Mouse (Mus musculus): ENCODE data around the gene Prkar2b.

Prkar2b gene

DNA sequence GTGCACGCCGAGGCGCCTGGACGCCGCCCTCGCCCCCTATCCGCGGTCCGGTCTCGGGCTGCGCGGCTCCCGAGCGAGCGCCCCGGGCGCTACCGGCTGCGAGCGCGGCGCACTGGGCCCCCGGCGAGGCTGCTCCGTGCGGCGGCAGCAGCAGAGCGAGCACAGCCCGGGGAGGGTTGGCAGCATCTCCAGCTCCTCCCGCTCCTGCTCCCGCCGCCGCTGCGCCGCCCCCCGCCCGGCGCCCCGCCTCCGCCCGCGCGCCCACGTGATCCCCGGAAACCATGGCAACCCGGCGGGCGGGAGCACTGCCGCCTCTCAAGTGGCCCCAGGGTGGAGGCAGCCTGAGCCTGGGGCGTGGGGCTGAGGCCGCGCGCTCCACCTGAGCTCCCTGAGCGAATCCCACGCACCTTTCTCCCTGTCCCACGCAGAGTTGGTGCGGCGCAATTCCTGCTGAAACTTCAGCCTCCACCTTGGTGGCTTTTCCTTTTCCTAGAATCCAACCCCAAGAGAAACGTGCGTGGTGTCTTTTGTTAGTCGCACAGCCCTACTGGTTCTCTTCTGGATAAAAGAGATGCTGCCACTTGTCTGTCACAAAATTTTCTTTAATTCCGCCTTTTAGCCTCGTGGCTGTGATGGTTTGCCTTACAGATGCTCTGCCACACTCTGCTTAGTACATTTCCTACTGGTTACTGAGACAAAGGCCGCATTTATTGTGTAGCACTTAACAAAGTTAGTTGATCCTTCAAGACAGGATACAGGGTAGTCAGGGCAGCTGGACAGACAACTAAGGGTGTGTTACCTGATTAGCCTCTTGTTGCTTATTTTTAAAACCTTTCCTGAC, at the start of gene Prkar2b:
Prkar2b (minus strand) TSS at position 207 of the 841 bp plus-strand sequence.
- peak; percentile 77 for DNase-seq (ENCODE audit: low read depth)

DNA sequence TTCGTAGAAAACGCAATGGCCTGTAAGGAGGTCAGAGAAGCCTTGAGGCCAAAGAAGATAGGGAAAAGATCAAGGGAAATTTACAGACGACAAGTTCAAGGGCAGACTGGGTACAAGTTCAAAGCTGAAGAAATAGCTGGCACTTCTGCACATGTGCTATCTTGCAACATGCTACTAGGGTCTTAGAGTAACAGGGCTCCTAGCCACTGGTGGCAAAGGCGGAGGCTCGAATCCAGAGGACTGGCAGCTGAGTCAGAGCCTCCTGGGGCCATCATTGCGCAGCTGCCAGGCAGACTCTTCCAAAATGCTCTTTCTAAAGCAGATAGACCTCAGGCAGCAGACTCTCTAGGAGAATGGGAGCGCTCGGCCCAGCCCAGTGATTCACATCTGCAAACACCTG, 48.1 kb upstream of the Prkar2b start:
- DNase-seq (ENCODE audit: low read depth), result no peak

DNA sequence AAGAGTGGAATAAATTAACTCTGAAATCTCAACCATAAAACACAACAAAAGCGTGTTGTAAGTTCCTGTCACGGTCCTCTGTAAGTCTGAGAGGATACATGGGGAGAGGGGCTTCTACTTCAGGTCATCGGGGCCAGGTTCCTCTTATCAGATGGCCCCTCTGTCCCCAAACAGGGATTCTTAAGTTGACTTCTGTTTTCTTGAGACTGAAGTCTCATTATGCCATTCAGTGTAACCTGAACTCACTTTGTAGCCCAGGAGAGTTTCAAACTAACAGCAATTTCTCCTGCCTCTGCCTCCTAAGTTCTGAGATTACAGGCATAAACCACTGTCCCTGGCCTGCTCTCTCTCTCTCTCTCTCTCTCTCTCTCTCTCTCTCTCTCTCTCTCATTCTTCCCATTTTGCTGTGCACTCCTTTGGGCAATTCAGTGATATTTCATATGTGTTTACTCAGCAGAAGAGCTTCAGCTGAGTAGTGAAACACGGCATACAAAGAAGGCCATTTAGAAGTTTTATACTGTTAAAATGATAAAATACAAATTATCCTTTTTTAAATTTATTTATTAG, 43.9 kb upstream of the Prkar2b start:
- DNase-seq (ENCODE audit: low read depth), result no peak

DNA sequence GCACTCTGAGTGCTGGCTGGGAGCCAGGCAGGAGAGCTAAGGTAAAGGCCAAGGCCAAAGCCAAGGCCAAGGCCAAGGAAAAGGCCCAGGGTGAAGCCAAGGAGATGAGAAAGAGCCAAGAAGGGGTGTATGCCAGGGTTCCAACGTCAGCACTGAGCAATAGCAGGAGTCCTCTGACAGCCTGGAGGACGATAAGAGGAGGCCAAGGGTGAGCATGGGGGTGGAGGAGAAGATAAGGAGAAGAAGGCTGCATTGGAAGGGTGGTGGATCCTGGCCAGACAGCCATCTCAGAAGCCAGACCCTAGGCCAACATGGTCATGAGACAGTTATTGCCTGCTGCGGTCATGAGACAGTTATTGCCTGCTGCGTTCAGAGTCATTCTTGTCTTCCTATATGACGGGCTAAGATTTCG, 43.4 kb upstream of the Prkar2b start:
- DNase-seq (ENCODE audit: low read depth), result peak; percentile 47

DNA sequence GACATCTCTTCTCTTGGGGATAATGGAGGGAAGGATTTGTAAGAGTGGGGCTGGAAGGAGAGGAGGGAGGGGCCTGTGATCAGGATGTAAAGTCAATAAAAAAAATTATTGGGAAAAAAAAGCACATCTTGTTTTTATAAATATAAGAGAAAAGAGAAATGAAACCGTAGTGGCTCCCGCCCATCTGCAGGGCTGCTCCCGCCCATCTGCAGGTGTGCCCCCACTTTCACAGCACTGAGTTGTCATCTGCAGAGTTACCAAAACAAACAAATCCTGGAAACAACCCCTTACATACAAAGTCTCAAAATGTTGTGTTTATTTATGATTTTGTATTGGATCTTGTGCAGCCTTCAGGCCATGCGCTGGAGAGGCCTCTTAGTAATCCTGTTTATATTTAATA, 40.2 kb upstream of the Prkar2b start:
- DNase-seq (ENCODE audit: low read depth), result no peak

DNA sequence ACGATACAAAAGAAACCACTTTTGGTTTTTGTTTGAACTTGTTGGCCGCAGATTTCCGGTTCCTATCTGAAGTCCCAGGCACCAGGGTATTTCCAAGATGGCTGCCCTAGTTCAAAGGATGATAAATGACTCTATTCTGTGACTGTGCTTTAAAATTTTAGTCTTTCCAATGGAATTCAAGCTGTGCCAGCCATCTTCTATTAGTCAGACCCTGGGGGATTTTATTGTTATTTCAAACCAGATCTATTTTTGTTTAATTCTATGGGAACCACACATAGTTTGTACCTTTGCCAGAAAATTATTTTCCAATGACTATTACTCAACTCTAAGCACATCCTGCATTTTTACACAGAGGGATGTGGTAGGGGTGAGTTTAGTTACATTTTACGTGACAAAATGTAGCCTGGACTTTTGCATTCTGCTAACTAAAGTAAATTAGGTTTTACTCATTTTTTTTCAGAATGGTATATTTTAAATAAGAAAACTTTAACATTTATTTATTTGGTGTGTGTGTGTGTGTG, 38.6 kb upstream of the Prkar2b start:
- no peak for DNase-seq (ENCODE audit: low read depth)

DNA sequence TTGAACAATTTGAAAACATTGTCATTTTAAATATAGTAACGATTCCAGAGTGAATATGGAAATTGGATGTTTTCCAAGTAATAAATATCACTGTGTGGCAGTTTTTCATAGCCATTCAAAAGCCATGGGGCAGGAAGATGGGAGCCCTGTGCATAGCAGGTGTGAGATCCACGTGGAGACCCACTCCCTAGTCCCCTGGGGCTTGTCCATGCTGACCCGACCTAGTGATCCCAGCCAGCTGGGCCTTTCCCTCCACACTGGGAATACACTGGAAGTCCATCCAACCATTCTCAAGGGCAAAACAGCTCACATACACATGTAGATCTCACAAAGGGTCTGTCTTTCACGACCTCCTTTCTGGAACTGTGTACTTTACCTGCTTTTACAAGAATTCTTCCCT, 37.5 kb upstream of the Prkar2b start:
- DNase-seq (ENCODE audit: low read depth), result no peak

DNA sequence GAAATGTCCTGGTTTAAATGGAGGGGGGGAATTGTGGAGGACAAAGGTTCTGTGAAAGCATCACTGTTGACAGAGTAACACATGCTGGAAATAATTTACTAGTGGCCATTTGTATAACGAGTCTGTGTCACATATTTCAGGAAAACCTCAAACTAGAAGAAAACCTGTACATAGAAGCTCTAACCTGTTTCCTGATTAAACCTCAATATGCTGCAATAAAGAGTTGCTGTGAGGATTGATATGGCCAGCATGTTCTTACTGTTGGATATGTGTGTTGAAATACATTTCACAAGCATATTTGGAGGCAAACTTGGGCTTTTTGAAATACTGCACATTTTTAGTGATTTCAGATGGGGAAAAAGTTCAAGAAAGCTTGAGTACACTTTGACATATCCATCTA, 36.0 kb upstream of the Prkar2b start:
- no peak for DNase-seq (ENCODE audit: low read depth)

DNA sequence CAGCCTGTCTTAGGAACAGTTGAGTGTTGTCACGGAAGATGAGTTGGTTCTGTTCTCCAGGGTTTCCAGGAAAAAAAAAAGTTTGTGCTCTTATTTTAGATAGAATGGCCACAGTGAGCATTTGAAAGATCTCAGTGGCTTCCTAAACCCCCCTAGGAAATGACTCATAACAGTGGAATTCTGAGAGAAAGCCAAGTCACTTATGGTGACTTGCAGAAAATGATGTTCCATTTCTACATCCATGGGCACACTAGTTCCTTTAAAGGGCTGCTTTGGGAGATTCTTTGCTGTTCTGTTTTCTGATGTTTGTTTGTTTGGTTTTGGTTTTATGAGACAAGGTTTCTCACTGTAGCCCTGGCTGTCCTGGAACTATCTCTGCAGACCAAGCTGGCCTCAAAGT, 34.1 kb upstream of the Prkar2b start:
- no peak for DNase-seq (ENCODE audit: low read depth)

DNA sequence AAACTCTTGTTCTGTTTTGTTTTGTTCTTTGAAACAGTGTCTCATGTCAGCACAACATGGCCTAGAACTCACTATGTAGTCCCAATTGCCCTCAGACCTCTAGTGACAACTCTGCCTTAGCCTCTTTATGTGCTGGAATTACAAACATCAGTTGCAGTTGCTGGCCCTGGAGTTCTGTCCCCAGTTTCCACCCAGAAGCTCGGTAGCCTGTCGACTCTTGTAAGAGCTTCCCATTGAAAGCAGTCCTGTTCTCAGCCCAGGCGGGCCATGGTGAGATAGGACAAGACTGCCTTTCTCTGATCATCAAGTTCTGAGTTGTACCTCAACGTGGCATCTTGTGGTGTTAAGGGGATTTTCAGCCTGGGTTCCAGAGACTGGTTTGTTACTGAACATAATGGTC, 31.4 kb upstream of the Prkar2b start:
- DNase-seq (ENCODE audit: low read depth), result no peak

DNA sequence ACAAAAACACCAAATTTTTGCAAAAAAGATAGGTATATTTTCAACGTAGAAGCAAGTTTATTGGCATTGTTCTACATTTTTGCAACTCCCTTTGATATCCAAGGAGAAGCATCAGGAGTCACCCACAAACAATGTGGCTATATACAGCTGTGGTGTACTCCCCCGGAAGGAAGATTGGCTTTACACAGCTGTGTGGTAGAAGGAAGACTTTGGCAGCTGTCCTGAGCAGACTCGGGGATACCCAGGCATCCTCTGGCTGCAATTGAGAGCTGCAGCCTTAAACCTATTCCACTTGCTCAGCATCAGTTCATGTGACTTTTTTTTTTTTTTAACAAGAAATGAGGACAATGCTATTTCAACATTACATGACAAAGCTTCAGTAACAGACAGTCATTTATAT, 27.5 kb upstream of the Prkar2b start:
- no peak for DNase-seq (ENCODE audit: low read depth)

DNA sequence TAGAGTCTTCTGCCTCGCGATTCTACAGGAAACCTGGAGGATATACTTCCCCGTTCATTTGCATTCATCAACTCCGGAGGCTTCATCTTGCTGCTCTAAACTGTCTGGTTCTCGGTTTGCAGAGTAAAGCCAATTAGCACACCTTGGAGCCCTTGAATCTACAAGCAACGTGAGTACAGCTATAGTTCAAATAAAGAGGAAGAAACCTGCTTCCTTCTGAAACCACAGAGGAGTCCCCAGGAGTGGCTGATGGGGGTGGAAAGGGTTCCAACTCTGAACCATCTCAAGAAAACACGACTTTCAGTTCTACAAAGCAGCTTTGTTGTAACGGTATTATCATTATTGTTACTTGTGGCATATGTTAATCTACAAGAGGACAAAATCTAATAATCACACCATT, 26.2 kb upstream of the Prkar2b start:
- no peak for DNase-seq (ENCODE audit: low read depth)

DNA sequence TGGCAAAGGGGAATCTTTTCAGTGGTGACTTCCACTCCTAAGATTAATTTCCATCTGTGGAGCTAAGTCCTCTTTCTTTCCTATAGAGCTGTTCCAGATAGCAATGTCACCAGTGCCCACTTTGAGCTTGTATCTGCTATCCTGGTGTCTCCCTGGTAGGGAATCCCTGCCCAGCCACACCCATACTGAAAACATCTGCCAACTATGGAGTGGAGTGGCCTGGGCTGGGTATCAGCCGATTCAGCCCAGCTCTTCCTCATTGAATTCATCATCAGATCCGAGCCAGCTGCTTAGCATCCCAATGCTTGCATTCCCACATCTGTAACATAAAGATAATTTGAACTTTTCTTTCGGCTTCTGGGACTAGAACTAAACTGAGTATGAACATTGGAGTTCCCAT, 25.8 kb upstream of the Prkar2b start:
- no peak for DNase-seq (ENCODE audit: low read depth)

DNA sequence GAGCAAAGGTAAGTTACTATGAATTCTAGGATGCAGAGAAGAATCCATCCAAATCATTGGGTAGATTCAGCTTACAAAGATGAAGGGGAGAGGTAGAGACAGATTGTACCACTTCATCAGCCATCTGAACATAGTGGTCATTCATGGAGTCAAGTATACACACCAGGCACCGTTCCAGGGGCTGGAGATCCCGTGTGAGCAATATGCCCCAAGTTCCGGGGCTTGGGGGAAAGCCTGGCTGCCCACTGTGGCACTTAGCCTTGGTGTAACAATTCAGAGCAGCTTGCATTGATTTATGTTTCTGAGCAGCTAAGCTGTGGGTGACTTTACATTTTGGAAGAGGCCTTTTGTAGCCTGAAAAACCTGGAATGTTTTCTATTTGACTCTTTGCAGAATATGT, 24.8 kb upstream of the Prkar2b start:
- DNase-seq (ENCODE audit: low read depth), result no peak

DNA sequence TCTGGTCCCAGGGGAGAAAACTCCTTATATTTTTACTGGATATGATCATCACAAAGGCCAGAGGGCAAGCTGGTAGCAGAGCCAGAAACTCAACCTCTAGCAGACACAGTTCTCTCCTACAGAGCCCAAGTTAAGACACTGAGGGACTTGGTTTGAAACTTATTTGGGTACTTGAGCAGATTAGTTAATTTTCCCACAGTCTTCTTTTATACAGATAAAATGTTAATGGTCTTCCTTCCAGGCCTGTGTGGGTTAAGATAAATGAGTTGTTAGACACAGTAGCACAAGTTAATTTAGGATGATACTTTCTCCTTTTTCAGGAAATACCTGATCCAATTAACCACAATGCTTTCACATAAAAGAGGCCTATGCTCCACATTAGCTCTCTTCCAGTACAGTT, 24.1 kb upstream of the Prkar2b start:
- DNase-seq (ENCODE audit: low read depth), result no peak

DNA sequence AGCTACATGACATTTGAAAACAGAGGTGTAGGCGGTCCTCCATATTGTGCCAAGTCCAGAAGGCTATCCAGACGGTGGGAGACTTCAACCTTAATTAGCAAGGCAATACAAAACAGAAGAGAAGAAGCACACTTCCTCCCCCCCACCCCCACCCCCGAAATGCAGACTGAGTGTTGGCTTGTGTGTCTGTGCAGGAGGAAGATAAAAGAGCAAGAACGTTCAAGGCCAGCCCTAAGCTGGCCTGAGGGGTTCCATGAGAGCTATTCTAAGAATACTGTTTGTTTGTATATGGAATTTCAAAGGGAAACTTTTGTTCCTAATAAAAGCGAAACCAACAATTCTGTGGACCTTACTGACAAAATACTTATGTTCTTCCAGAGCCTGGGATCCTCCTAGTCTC, 23.5 kb upstream of the Prkar2b start:
- no peak for DNase-seq (ENCODE audit: low read depth)

DNA sequence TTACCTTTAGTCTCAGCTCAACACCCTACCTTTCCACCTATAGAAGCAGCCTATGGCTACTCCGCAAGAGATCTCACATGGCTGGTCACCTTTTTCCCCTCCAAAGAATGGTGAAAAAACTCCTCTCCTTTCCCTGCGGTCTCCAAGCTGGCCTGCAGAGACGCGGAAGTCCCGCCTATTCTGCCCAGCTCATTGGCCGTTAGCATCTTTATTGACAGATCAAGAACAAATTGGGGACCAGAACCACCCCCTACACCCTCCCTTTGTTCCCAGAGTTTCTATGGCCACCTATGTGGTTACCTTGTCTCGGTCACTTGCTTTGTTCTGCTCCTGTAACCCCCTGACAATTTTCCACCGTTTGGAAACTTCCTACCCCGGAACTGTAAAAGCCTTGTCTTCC, 19.6 kb upstream of the Prkar2b start:
- DNase-seq (ENCODE audit: low read depth), result no peak

DNA sequence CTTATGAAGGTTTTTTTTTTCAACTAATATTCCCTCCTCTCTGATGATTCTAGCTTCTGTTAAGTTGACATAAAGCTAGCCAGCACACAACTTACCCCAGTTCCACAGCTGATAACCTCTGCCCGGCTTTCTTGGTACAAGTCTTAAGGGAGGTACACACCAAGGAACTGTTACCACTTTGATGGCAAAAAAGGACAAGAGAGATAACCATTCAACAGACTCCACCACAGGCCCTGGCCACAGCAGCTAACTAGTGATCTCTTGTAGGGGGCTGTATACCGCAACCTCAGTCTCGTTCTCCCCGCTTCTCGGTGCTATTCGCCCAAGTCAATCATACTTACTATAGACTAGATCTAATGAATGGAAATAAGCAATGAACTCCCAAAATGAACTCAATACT, 16.3 kb upstream of the Prkar2b start:
- no peak for DNase-seq (ENCODE audit: low read depth)

DNA sequence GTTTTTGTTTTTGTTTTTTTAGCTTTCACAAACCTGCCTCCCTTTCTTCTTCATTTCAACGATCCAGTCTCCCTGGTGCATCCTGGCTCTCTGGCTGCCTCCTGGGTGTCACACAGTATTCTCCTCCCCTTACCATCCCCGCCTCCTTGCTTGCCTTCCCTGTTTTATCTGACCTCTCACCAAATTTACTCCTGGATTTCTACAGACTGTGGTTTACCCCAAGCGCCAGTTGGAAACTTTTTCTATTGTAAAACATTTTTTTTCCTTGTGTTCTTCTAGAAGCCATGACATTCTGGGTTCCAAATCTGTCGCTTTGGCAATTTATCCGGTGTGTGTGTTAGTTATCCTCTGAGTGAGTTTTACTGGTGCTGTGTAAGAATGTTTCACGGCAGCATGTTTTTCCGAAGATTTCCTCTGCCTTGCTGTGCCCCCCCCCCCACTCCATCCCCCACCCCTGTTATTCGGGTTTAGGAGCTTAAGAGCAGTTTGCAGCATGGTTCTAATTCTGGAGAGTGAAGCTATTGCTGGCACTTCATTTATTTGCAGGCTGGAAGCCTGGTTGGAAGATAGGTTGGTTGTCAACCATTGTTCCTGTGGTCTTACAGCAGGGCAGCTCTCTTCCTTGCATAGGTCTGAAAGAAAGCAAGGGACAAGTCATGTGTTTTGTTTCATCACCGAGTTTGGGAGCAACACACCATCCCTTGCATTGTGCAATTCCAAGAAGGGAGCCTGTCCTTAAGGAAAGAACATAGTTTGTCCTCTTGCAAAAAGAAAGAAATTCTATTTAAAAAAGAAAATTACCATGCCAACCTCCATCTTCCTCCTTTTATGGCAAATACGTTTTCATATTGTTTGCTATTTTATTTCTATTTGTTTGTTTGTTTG, 15.0 kb upstream of the Prkar2b start:
- DNase-seq (ENCODE audit: low read depth), result no peak

DNA sequence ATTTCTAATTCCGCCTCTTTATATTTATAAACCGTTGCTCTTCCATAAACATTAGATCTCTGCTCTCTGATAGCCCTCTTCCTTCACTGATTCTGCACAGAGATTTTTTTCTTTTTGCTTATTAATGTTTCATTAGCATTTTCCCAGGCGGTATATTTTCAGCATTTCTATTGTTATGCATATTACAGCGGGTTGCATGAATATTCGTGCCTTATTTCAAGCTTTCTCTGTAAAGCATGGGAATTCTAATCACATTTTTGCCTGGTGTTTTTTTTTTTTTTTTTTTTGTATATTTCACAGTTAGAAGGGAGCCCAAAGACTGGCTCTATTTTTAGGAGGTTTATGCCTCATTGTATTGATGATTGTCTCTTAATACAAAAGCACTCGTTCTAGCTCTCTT, 13.2 kb upstream of the Prkar2b start:
- no peak for DNase-seq (ENCODE audit: low read depth)

DNA sequence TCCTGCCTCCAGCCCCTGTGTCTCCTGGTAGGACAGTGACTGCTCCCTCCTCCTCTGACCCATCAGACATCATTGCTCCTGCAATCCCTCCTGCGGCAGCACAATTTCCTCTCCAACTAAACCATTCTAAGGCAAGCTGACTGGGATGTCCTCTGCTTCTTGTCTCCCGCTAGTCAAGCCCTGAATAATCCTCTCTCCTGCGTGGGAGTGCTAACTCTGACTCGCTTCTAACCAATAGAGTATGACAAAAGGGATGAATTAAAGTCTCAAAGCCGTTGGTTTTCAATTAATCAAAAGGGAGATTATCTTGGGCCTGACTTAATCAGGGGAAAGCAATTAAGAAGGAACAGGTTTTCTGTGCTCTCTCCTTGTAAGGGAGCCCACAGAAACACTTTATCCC, 4.9 kb upstream of the Prkar2b start:
- DNase-seq (ENCODE audit: low read depth), result no peak

DNA sequence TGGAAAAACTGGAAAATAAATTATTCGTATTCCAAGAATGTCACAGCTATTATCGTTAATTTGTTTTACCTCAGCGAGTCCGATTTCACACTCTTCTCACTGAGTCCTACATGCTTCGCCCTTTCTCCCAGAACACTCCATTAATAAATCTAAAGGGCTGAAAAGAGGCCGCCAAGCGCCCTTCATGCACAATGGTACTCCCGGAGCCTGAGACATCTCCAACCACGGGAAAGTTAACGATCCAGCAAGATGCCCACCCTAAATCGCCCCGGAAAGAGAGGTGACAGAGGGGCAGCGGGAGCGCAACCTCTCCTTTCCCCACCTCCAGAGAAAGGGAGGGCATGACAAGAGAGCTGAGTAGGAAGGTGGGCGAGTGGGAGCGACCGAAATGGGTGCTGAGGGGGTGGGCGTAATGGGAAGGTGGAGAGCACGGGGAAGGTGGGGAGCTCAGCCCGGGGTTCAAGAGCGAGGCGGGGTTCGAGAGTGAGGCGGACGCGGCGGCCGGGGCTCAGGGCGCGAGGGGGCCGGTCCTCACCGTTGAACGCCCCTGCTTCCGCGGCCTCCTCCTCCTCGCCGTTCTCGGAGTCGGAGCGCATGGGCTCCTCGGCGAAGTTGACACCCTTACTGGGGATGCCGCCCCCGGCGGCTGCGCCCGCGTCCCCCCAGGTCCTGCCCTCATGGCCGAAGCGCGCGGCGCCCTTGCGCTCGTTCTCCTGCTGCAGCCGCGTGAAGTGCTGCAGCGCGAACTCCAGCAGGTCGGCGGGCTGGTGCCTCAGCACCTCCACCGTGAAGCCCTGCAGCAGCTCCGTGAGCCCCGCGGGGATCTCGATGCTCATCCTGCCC, 628 bp downstream of the Prkar2b start:
- DNase-seq (ENCODE audit: low read depth), result no peak

Measured in c-Kit-positive CD71-negative TER-119-negative erythroid progenitor cells, embryonic 14.5 days (primary cell).